Mouse (Mus musculus) midbrain, embryonic 14.5 days (tissue): ENCODE data around the gene Cmtm5. TPM values are rescaled to one million over a fixed set of nuclear protein-coding genes. Genes with fewer than 3 reads are reported as not detected.
"Not testable (repeated sequence)": the region's sequence is repeated elsewhere in the genome, so short reads cannot be mapped to it uniquely, and the experiment has no call there.

ENCODE experiments used
- ATAC-seq: fragments of 200-750 bp; cut with Nextera tagmentation; 2 replicates; pipeline ENCODE4 v1.8.0; 2017; ENCODE audit warnings: moderate number of reproducible peaks, moderate library complexity; ENCODE audit not compliant: low FRiP score, low TSS enrichment
- DNase-seq: peaks from one replicate; pipeline ENCODE4 v3.0.0-alpha.2; 2015
- H3K27ac ChIP-seq: fragments of 300-500 bp; sonication (generic); replicated peaks from 2 replicates; pipeline ENCODE4 v1.5.1; 2014; ENCODE audit warnings: mild to moderate bottlenecking, low read depth, low read length, moderate library complexity
- H3K27me3 ChIP-seq: fragments of 300-500 bp; sonication (generic); 2 replicates; pipeline ENCODE4 v1.6.1; 2014; ENCODE audit warnings: low read length, control low read depth, mixed read lengths; ENCODE audit not compliant: control insufficient read depth, insufficient read depth
- H3K36me3 ChIP-seq: fragments of 300-500 bp; sonication (generic); 2 replicates; pipeline ENCODE4 v1.6.1; 2014; ENCODE audit warnings: low read length, control low read depth; ENCODE audit not compliant: control insufficient read depth, insufficient read depth
- H3K4me1 ChIP-seq: fragments of 300-500 bp; sonication (generic); 2 replicates; pipeline ENCODE4 v1.6.1; 2014; ENCODE audit warnings: mild to moderate bottlenecking, antibody characterized with exemption, low read length, control low read depth; ENCODE audit not compliant: control insufficient read depth, insufficient read depth
- H3K4me2 ChIP-seq: fragments of 300-500 bp; sonication (generic); 2 replicates; pipeline ENCODE4 v1.6.1; 2014; ENCODE audit warnings: mild to moderate bottlenecking, low read length, moderate library complexity
- H3K4me3 ChIP-seq: fragments of 300-500 bp; sonication (generic); replicated peaks from 2 replicates; pipeline ENCODE4 v1.5.1; 2014; ENCODE audit warnings: low read depth, low read length
- H3K9ac ChIP-seq: fragments of 300-500 bp; sonication (generic); replicated peaks from 2 replicates; pipeline ENCODE4 v1.6.1; 2014; ENCODE audit warnings: mild to moderate bottlenecking, low read length, moderate library complexity
- H3K9me3 ChIP-seq: fragments of 300-500 bp; sonication (generic); 2 replicates; pipeline ENCODE4 v1.6.1; 2016; ENCODE audit warnings: low read length, control low read depth, mixed read lengths; ENCODE audit not compliant: control insufficient read depth
- WGBS: fragments of 180-500 bp; shearing (Covaris S2); extraction: QIAGEN DNeasy Blood & Tissue Kit; methylation state at CpG from one replicate; pipeline ENCODE4 v1.1.7; 2014; 5-methylcytosine and 5-hydroxymethylcytosine counted together
- polyA plus RNA-seq: library from polyadenylated mRNA; unstranded; fragments of >200 nt; fragmentation: Nextera tagmentation; extraction: Ambion mirVana; gene quantifications from 2 replicates; pipeline ENCODE4 v1.2.1, GENCODE M21; 2014

Gene Cmtm5
- polyA plus RNA-seq, 1 experiment from 2014 or later = 4.2 TPM

- no peaks in the 10 kb centered on the region for H3K4me1 ChIP-seq
- H3K9me3 ChIP-seq = no peaks in the 10 kb centered on the region
- no peak overlapping the region for H3K9ac ChIP-seq
- H3K4me2 ChIP-seq = no peak overlapping the region
- H3K36me3 ChIP-seq = no peaks in the 10 kb centered on the region
- WGBS = 65% methylated on average over 12 of the region's 12 CpGs
- ATAC-seq = no peak
- H3K27ac ChIP-seq = no peak overlapping the region
- no peak for DNase-seq
- H3K27me3 ChIP-seq = no peaks in the 10 kb centered on the region
- no peak overlapping the region for H3K4me3 ChIP-seq
These were observed 14.4 kb downstream of the Cmtm5 start for GRCm38 (mm10) chr14:54950493-54950892.

GRCm38 (mm10) chr14:54951587-54951986 lies 15.5 kb downstream of the Cmtm5 start:
- H3K9ac ChIP-seq = no peak overlapping the region
- no peaks in the 10 kb centered on the region for H3K27me3 ChIP-seq
- no peak overlapping the region for H3K4me2 ChIP-seq
- 81% methylated on average over 6 of the region's 6 CpGs for WGBS
- ATAC-seq = no peak
- DNase-seq = no peak
- no peaks in the 10 kb centered on the region for H3K4me1 ChIP-seq
- no peaks in the 10 kb centered on the region for H3K9me3 ChIP-seq
- H3K4me3 ChIP-seq = no peak overlapping the region
- no peaks in the 10 kb centered on the region for H3K36me3 ChIP-seq
- H3K27ac ChIP-seq = no peak overlapping the region

GRCm38 (mm10) chr14:54953664-54954206 lies 17.7 kb downstream of the Cmtm5 start:
- Histone ChIP-seq H3K9ac (no peak overlapping the region), H3K9me3 (no peaks in the 10 kb centered on the region), H3K27ac (no peak overlapping the region), H3K4me1 (no peaks in the 10 kb centered on the region), H3K4me2 (no peak overlapping the region), H3K27me3 (no peaks in the 10 kb centered on the region), H3K36me3 (no peaks in the 10 kb centered on the region), H3K4me3 (no peak overlapping the region)
- ATAC-seq (no peak), DNase-seq (no peak)
- 94% methylated on average over 8 of the region's 8 CpGs for WGBS

- no peak overlapping the region for H3K27ac ChIP-seq
- no peak overlapping the region for H3K9ac ChIP-seq
These were observed 18.4 kb downstream of the Cmtm5 start for GRCm38 (mm10) chr14:54954474-54954873.

GRCm38 (mm10) chr14:54955481-54955880 lies 19.4 kb downstream of the Cmtm5 start:
- H3K9me3 ChIP-seq = no peaks in the 10 kb centered on the region
- no peaks in the 10 kb centered on the region for H3K27me3 ChIP-seq

More at GRCm38 (mm10) chr14:54954474-54954873, 18.4 kb downstream of the Cmtm5 start:
- Histone ChIP-seq H3K4me1 (no peaks in the 10 kb centered on the region), H3K4me3 (no peak overlapping the region), H3K27me3 (no peaks in the 10 kb centered on the region), H3K9me3 (no peaks in the 10 kb centered on the region), H3K36me3 (no peaks in the 10 kb centered on the region), H3K4me2 (no peak overlapping the region)
- no peak for ATAC-seq
- 87% methylated on average over 3 of the region's 3 CpGs for WGBS
- DNase-seq = no peak

GRCm38 (mm10) chr14:54956533-54956932 lies 20.5 kb downstream of the Cmtm5 start:
- WGBS = 89% methylated on average over 9 of the region's 9 CpGs
- ATAC-seq (no peak), DNase-seq (no peak)
- no peaks in the 10 kb centered on the region for H3K36me3 ChIP-seq
- no peaks in the 10 kb centered on the region for H3K9me3 ChIP-seq
- H3K4me3 ChIP-seq = no peak overlapping the region
- no peak overlapping the region for H3K27ac ChIP-seq
- no peaks in the 10 kb centered on the region for H3K27me3 ChIP-seq
- no peak overlapping the region for H3K4me2 ChIP-seq
- H3K9ac ChIP-seq = no peak overlapping the region
- no peaks in the 10 kb centered on the region for H3K4me1 ChIP-seq

More at GRCm38 (mm10) chr14:54955481-54955880, 19.4 kb downstream of the Cmtm5 start:
- Histone ChIP-seq H3K36me3 (no peaks in the 10 kb centered on the region), H3K27ac (no peak overlapping the region), H3K4me3 (no peak overlapping the region), H3K9ac (no peak overlapping the region), H3K4me1 (no peaks in the 10 kb centered on the region), H3K4me2 (no peak overlapping the region)
- ATAC-seq = no peak
- 89% methylated on average over 3 of the region's 3 CpGs for WGBS
- no peak for DNase-seq

- WGBS = 81% methylated on average over 4 of the region's 4 CpGs
These were observed 22.4 kb downstream of the Cmtm5 start for GRCm38 (mm10) chr14:54958503-54958902.

GRCm38 (mm10) chr14:54959197-54959596 lies 23.1 kb downstream of the Cmtm5 start:
- H3K9me3 ChIP-seq = no peaks in the 10 kb centered on the region
- H3K27me3 ChIP-seq = no peaks in the 10 kb centered on the region
- WGBS = 93% methylated on average over 3 of the region's 3 CpGs
- H3K9ac ChIP-seq = no peak overlapping the region
- no peaks in the 10 kb centered on the region for H3K36me3 ChIP-seq
- H3K4me1 ChIP-seq = no peaks in the 10 kb centered on the region
- no peak overlapping the region for H3K4me2 ChIP-seq
- ATAC-seq (no peak), DNase-seq (no peak)
- H3K4me3 ChIP-seq = no peak overlapping the region
- no peak overlapping the region for H3K27ac ChIP-seq

More at GRCm38 (mm10) chr14:54958503-54958902, 22.4 kb downstream of the Cmtm5 start:
- H3K27me3 ChIP-seq = no peaks in the 10 kb centered on the region
- no peak for DNase-seq
- H3K27ac ChIP-seq = no peak overlapping the region
- H3K36me3 ChIP-seq = no peaks in the 10 kb centered on the region
- H3K4me2 ChIP-seq = no peak overlapping the region
- ATAC-seq = no peak
- no peaks in the 10 kb centered on the region for H3K4me1 ChIP-seq
- H3K4me3 ChIP-seq = no peak overlapping the region
- H3K9me3 ChIP-seq = no peaks in the 10 kb centered on the region
- H3K9ac ChIP-seq = no peak overlapping the region

GRCm38 (mm10) chr14:54959853-54960613 lies 24.0 kb downstream of the Cmtm5 start:
- DNase-seq, H3K9me3 ChIP-seq, H3K36me3 ChIP-seq, H3K4me2 ChIP-seq, H3K27ac ChIP-seq, H3K27me3 ChIP-seq, H3K4me3 ChIP-seq, ATAC-seq, H3K4me1 ChIP-seq, H3K9ac ChIP-seq: not testable (repeated sequence)
- 93% methylated on average over 12 of the region's 12 CpGs for WGBS
